Mouse (Mus musculus) liver, postnatal 0 days (tissue): ENCODE measurements around the gene Nfatc2. TPM values are rescaled to one million over a fixed set of nuclear protein-coding genes. Genes with fewer than 3 reads are reported as not detected.
A peak's percentile ranks its signal among the peaks of the same experiment; 100 is the strongest.

Experiments used
- ATAC-seq: fragments of 200-750 bp; cut with Nextera tagmentation; 2 replicates; pipeline ENCODE4 v1.8.0; 2017; ENCODE audit warnings: mild to moderate bottlenecking, moderate library complexity
- DNase-seq: peaks from one replicate; pipeline ENCODE4 v3.0.0-alpha.2; 2016
- H3K27ac ChIP-seq: fragments of 300-500 bp; sonication (generic); 2 replicates; pipeline ENCODE4 v1.5.1; 2014; ENCODE audit warnings: antibody characterized with exemption, moderate library complexity, mild to moderate bottlenecking, low read depth
- H3K27me3 ChIP-seq: fragments of 300-500 bp; sonication (generic); 2 replicates; pipeline ENCODE4 v1.6.1; 2014; ENCODE audit warnings: low read length, control low read depth, mixed read lengths; ENCODE audit not compliant: insufficient read depth
- H3K36me3 ChIP-seq: fragments of 300-500 bp; sonication (generic); replicated peaks from 2 replicates; pipeline ENCODE4 v1.6.1; 2014; ENCODE audit warnings: mild to moderate bottlenecking, control low read depth, low read length, moderate library complexity, mixed read lengths; ENCODE audit not compliant: insufficient read depth
- H3K4me1 ChIP-seq: fragments of 300-500 bp; sonication (generic); 2 replicates; pipeline ENCODE4 v1.6.1; 2014; ENCODE audit warnings: antibody characterized with exemption, mild to moderate bottlenecking, control low read depth; ENCODE audit not compliant: insufficient read depth
- H3K4me2 ChIP-seq: fragments of 300-500 bp; sonication (generic); 2 replicates; pipeline ENCODE4 v1.6.1; 2014; ENCODE audit warnings: low read depth, mild to moderate bottlenecking, low read length, moderate library complexity, mixed read lengths
- H3K4me3 ChIP-seq: fragments of 300-500 bp; sonication (generic); 2 replicates; pipeline ENCODE4 v1.5.1; 2014; ENCODE audit warnings: low read depth, low read length
- H3K9ac ChIP-seq: fragments of 300-500 bp; sonication (generic); replicated peaks from 2 replicates; pipeline ENCODE4 v1.6.1; 2014; ENCODE audit warnings: mild to moderate bottlenecking, moderate library complexity
- H3K9me3 ChIP-seq: fragments of 300-500 bp; sonication (generic); 2 replicates; pipeline ENCODE4 v1.6.1; 2016; ENCODE audit warnings: mild to moderate bottlenecking, control low read depth, low read length, mixed read lengths
- CTCF ChIP-seq: sonication (generic); IDR thresholded peaks from 2 replicates; pipeline ENCODE4 v1.5.1; 2016; ENCODE audit warnings: antibody characterized with exemption, low read depth
- EP300 ChIP-seq: IDR thresholded peaks from 2 replicates; pipeline ENCODE4 v1.6.1; 2016; ENCODE audit warnings: antibody characterized with exemption, low read depth, mild to moderate bottlenecking
- WGBS: fragments of 180-500 bp; shearing (Covaris S2); extraction: QIAGEN DNeasy Blood & Tissue Kit; methylation state at CpG from one replicate; pipeline ENCODE4 v1.1.7; 2014; ENCODE audit not compliant: insufficient replicate concordance; 5-methylcytosine and 5-hydroxymethylcytosine counted together
- polyA plus RNA-seq: library from polyadenylated mRNA; unstranded; fragments of >200 nt; fragmentation: Nextera tagmentation; extraction: Ambion mirVana; gene quantifications from 2 replicates; pipeline ENCODE4 v1.2.1, GENCODE M21; 2015

The Nfatc2 gene
- polyA plus RNA-seq, 1 experiment from 2014 or later = 0.18 TPM

DNA sequence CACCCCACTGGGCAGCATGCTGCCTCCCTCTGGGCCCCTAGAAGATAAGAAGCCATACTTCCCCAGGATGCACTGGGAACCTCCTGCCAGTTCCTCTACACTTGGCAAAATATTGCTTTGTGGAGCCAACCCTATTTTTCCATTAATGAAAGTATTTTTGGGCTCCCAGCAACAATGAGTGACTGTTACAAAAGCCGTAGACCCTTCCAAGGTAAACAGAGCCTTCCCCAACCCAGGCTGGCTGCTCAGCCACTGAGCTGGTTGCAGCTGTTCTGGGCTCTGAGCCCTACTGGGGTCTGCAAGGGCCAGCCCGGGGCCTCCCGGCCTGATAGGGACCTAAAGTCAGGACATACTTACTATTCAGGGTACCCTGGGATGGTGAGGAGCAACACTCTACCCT lies 9.5 kb upstream of the Nfatc2 start:
- no peaks in the 10 kb centered on the region for H3K4me1 ChIP-seq
- H3K9me3 ChIP-seq = no peaks in the 10 kb centered on the region
- WGBS = 65% methylated on average over 3 of the region's 3 CpGs
- H3K9ac ChIP-seq = no peak overlapping the region
- TF ChIP-seq CTCF = no peak
- TF ChIP-seq EP300 = no peak
- no peak for ATAC-seq
- H3K27me3 ChIP-seq = no peaks in the 10 kb centered on the region
- H3K4me3 ChIP-seq = no peak overlapping the region
- no peak for DNase-seq
- H3K36me3 ChIP-seq = no peaks in the 10 kb centered on the region
- H3K4me2 ChIP-seq = no peak overlapping the region
- no peak overlapping the region for H3K27ac ChIP-seq

DNA sequence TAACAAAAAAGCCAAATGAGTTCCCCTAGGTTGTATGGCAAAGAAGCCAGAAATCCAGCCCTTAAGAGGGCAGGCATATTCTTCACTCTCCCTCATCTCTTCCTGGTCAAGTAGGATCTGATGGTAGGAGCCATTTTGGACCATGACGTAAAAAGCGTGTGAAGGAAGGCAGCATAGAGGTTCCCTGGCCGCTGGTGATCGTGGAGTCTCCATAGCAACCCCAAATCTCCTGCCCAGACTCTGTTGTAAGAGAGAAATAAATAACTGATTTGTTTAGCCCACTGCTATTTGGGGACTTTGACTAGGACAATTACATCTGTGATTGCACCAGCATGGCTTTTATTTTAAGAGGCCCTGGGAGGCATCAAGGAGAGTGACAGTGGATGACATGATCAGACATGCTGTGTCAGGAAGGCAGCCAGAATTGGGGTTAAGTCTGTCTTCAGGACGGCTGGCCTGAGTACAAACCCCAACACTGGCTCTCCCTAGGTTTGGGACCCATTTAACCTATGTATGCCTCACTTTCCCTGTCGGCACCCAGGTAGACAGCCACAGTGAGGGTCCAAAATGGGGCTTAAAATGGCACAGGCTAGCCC lies 8.3 kb upstream of the Nfatc2 start:
- Histone ChIP-seq H3K36me3 (no peaks in the 10 kb centered on the region), H3K27ac (no peak overlapping the region), H3K9me3 (no peaks in the 10 kb centered on the region), H3K4me2 (no peak overlapping the region), H3K27me3 (no peaks in the 10 kb centered on the region), H3K4me3 (no peak overlapping the region), H3K4me1 (no peaks in the 10 kb centered on the region), H3K9ac (no peak overlapping the region)
- TF ChIP-seq EP300 (no peak), CTCF (no peak)
- no peak for DNase-seq
- 0 out of 2 replicates have a peak, but pooled peaks have one; percentile 15 for ATAC-seq
- 62% methylated on average over 6 of the region's 6 CpGs for WGBS

DNA sequence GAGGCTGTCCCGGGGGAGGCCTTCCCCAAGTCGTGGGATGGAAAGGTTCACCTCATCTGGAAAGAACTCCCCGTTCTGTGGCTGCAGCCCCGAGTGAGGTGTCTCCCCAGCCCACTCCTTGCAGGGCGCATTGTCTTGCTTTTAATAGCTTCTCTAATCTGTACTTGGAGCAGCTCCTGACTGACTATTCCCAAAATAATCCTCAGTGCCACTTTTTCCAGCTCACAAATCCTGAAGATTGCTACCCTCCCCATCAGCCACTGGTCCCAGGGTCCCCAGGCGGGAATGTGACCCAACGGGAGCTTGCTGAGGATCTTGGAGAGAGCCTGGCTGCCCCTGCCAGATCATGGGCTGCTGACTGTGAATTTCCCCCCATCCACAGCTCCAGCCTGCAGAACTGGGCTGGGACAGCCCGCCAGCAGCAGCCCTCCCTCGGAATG lies 6.7 kb upstream of the Nfatc2 start:
- Histone ChIP-seq H3K27me3 (peaks cover 7% of the 10 kb centered on the region; the same call in 1 of the 2 replicates), H3K4me3 (no peak overlapping the region), H3K27ac (no peak overlapping the region), H3K9ac (no peak overlapping the region), H3K4me1 (no peaks in the 10 kb centered on the region), H3K4me2 (no peak overlapping the region), H3K36me3 (no peaks in the 10 kb centered on the region), H3K9me3 (no peaks in the 10 kb centered on the region)
- WGBS = 72% methylated on average over 9 of the region's 9 CpGs
- TF ChIP-seq EP300 = no peak
- DNase-seq (no peak), ATAC-seq (no peak)

DNA sequence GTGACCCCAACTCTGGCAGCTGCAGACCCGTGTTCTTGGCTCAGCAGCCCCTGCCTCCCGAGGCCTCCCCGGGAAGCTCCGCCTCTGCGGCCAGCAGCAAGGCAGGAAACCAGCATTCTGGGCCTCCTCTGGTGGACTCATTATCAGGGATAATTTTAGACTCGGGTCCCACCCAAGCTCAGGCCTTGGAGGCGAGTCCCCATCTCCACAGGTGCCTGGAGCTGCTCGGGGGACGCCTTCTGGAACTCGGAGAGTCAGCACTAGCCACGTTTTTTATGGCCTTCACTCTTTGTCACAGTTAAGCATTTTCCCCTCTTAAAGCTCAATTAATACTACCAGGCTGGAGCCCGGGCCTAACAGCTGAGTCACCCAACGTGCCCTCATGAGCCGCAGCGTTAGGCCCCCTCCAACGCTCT lies 3.2 kb upstream of the Nfatc2 start:
- no peak overlapping the region for H3K9ac ChIP-seq
- ATAC-seq = no peak
- no peaks in the 10 kb centered on the region for H3K36me3 ChIP-seq
- peaks cover 4% of the 10 kb centered on the region; the same call in 1 of the 2 replicates for H3K4me1 ChIP-seq
- TF ChIP-seq CTCF (no peak), EP300 (no peak)
- no peak overlapping the region for H3K4me2 ChIP-seq
- H3K4me3 ChIP-seq = no peak overlapping the region
- no peak overlapping the region for H3K27ac ChIP-seq
- WGBS = 29% methylated on average over 16 of the region's 16 CpGs
- no peaks in the 10 kb centered on the region for H3K9me3 ChIP-seq
- DNase-seq = no peak
- H3K27me3 ChIP-seq = peaks cover 42% of the 10 kb centered on the region

DNA sequence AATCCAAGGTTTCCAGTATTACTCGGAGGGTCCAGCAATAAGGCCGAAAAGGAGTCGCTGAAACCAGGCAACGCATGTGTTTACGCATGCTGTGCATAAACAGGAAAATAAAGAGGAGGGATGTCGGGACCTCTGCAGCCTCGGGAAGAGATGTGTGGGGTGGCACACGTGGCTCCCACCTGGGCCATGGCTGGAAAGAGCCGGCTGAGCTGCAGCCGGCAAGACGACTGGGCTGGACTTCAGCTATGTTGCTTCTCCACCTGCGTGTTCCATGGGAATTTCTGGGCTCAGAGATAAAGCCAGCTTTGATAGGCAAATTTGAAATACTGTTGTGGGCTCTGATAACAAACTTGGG lies 907 bp upstream of the Nfatc2 start:
- Histone ChIP-seq H3K9ac (no peak overlapping the region), H3K27me3 (peaks cover 47% of the 10 kb centered on the region), H3K4me3 (no peak overlapping the region), H3K4me1 (peaks cover 4% of the 10 kb centered on the region; the same call in 1 of the 2 replicates), H3K36me3 (no peaks in the 10 kb centered on the region), H3K9me3 (no peaks in the 10 kb centered on the region), H3K27ac (no peak overlapping the region), H3K4me2 (no peak overlapping the region)
- TF ChIP-seq EP300 = no peak
- no peak for TF ChIP-seq CTCF
- ATAC-seq (no peak), DNase-seq (no peak)
- WGBS = 31% methylated on average over 12 of the region's 12 CpGs

DNA sequence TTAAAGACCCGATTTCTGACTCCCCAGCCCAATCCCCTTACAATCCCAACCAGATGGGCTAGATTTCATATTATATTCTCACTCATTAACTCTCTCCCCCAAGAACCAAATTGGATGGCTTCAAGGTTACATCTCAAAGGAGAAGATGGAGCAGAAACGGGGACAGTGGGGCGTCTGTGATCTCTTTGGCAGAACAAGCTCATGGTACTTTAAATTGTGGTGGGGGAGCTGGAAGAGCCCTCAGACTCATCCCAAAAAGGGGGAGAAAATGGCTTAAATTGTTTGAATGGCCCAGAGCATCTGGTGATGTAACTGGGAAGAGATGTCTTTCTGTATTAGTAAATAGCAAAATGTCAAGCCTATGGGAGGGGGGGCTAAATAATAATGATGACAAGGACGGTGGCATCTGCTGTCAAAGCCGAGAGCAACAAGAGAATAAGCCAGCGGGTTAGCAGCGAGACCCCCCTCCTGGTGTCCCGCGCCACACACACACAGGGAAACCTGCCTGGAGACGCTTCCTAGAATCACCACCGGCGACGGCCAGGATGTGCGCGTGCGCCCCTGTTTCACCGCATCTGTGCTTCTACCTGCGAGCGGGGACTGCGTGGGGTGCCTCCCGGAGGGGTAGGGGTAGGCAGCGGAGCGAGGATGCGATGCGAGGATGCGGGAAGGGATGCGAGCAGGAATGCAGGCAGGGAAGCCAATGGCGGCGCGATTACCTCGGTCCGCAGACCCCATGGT lies 537 bp downstream of the Nfatc2 start:
- no peak overlapping the region for H3K27ac ChIP-seq
- peak overlapping the region; percentile 17; the same call in 1 of the 2 replicates for H3K4me3 ChIP-seq
- no peak for DNase-seq
- TF ChIP-seq CTCF = no peak
- no peak for TF ChIP-seq EP300
- H3K4me2 ChIP-seq = peak overlapping the region; percentile 47
- peaks cover 47% of the 10 kb centered on the region for H3K27me3 ChIP-seq
- H3K36me3 ChIP-seq = no peaks in the 10 kb centered on the region
- ATAC-seq = no peak
- H3K9ac ChIP-seq = no peak overlapping the region
- H3K9me3 ChIP-seq = no peaks in the 10 kb centered on the region
- 3% methylated on average over 32 of the region's 32 CpGs for WGBS
- peaks cover 4% of the 10 kb centered on the region; the same call in 1 of the 2 replicates for H3K4me1 ChIP-seq
